Comparison of ENCODE assay signal across 12 mouse cellular contexts in genomic region chr3:144558274-144558673, GRCm38 (mm10). TPM values are rescaled to one million over a fixed set of nuclear protein-coding genes. Genes with fewer than 3 reads are reported as not detected.
DNase-seq lines count a peak whose midpoint lies in the region; ATAC-seq and TF ChIP-seq lines count a peak whose summit lies in the region.
"Had no signal": no experiment of that assay in that cellular context is flagged by ENCODE, and none has a peak within 500 bp of the region (broad histone marks: within the 10 kb centered on the region; RNA-seq: fewer than 3 reads in every experiment).

No protein-coding gene starts in this region.

- 58% methylated on average over 5 of the region's 5 CpGs for WGBS in heart, embryonic 12.5 days
- WGBS in lung, adult 2 months, result 44% methylated on average over 5 of the region's 5 CpGs
- WGBS in forebrain, embryonic 13.5 days, result 46% methylated on average over 5 of the region's 5 CpGs

- H3K4me1 ChIP-seq in heart, embryonic 12.5 days (replicated peaks), result peaks cover 39% of the 10 kb centered on the region
- peaks cover 14% of the 10 kb centered on the region for H3K4me1 ChIP-seq in lung, adult 2 months (ENCODE audit: control insufficient read depth, insufficient read depth, low read length)
- H3K4me1 ChIP-seq in forebrain, embryonic 13.5 days, result peaks cover 63% of the 10 kb centered on the region

- H3K36me3 ChIP-seq in heart, embryonic 12.5 days, result no peaks in the 10 kb centered on the region
- H3K36me3 ChIP-seq in forebrain, embryonic 13.5 days (ENCODE audit: poor library complexity, severe bottlenecking), result peaks cover 4% of the 10 kb centered on the region; the same call in 1 of the 2 replicates

- no peaks in the 10 kb centered on the region for H3K27me3 ChIP-seq in heart, embryonic 12.5 days (replicated peaks)
- H3K27me3 ChIP-seq in forebrain, embryonic 13.5 days, result no peaks in the 10 kb centered on the region

- H3K9ac ChIP-seq in heart, embryonic 12.5 days, result no peak overlapping the region
- 0 out of 2 replicates have a peak overlapping the region, but pooled peaks have one; percentile 41 for H3K9ac ChIP-seq in forebrain, embryonic 13.5 days
- H3K9ac ChIP-seq: lung, embryonic 14.5 days had no signal

- H3K9me3 ChIP-seq in heart, embryonic 12.5 days (replicated peaks), result no peaks in the 10 kb centered on the region
- no peaks in the 10 kb centered on the region for H3K9me3 ChIP-seq in forebrain, embryonic 13.5 days (replicated peaks)
- H3K9me3 ChIP-seq: hindbrain, embryonic 10.5 days had no signal

- H3K4me3 ChIP-seq in heart, embryonic 12.5 days, result no peak overlapping the region
- no peak overlapping the region for H3K4me3 ChIP-seq in lung, adult 2 months (replicated peaks; ENCODE audit: extremely low read depth, low read depth, low read length)
- H3K4me3 ChIP-seq in forebrain, embryonic 13.5 days, result no peak overlapping the region
- H3K4me3 ChIP-seq: hindbrain, embryonic 10.5 days had no signal

- TF ChIP-seq CTCF in lung, adult 2 months (IDR thresholded peaks at IDR 0.05; ENCODE audit: insufficient read depth, low read length), result no peak

- peak; percentile 10 to 36 for DNase-seq in heart, adult 18-20 months
- DNase-seq in lung, postnatal 36 days, result peak; percentile 30
- DNase-seq in lung, adult 2 months, result no peak
- DNase-seq in naive thymus-derived CD4-positive, alpha-beta T cell, adult 2 months (ENCODE audit: low read depth), result peak; percentile 18
- DNase-seq in embryo, embryonic 11 days, result no peak
- DNase-seq: layer of hippocampus, postnatal 36 days; lung, embryonic 14.5 days; retina, postnatal 1 day had no signal

- no peak for TF ChIP-seq POLR2A in lung, adult 2 months (IDR thresholded peaks at IDR 0.05; ENCODE audit: borderline replicate concordance, extremely low read depth, low read depth, low read length)

- ATAC-seq in heart, embryonic 12.5 days (ENCODE audit: insufficient number of reproducible peaks, low FRiP score), result no peak
- peak; percentile 28; the same call in 1 of the 2 replicates for ATAC-seq in forebrain, embryonic 13.5 days
- ATAC-seq in megakaryocyte, adult 5-6 weeks (ENCODE audit: poor library complexity, severe bottlenecking), result no peak

- no peak overlapping the region for H3K4me2 ChIP-seq in heart, embryonic 12.5 days
- H3K4me2 ChIP-seq in forebrain, embryonic 13.5 days, result peak overlapping the region; percentile 60
- H3K4me2 ChIP-seq: lung, embryonic 14.5 days had no signal

- no peak overlapping the region for H3K27ac ChIP-seq in heart, embryonic 12.5 days (ENCODE audit: poor library complexity, severe bottlenecking)
- H3K27ac ChIP-seq in forebrain, embryonic 13.5 days, result peak overlapping the region; percentile 48
- H3K27ac ChIP-seq: hindbrain, embryonic 10.5 days had no signal

RNA-seq across cellular contexts. Expression of gene Hs2st1, which starts 11.7 kb away (rescaled TPM):
- 1 to 10 TPM; 7.6 to 8.4 TPM for total RNA-seq in heart, adult 18-20 months (2021)
- 11.6 and 11.7 TPM in 2 replicates for polyA plus RNA-seq in heart, embryonic 12.5 days (2016; fragmentation: Nextera tagmentation; extraction: Ambion mirVana)
- 26.2 and 28.4 TPM in 2 replicates for polyA plus RNA-seq in lung, adult 2 months (2012; rRNA removed)
- polyA plus RNA-seq in forebrain, embryonic 13.5 days (2015; fragmentation: Nextera tagmentation; extraction: Ambion mirVana), result 23.3 and 26.2 TPM in 2 replicates
- 9.0 and 10.5 TPM in 2 replicates for total RNA-seq in megakaryocyte, adult 5-6 weeks (2015)
- 9.8 and 10.9 TPM in 2 replicates for total RNA-seq in megakaryocyte, adult 5-6 weeks (2017)

RNA-seq across cellular contexts. Expression of gene Selenof, which starts 11.8 kb away (rescaled TPM):
- total RNA-seq in heart, adult 18-20 months (2021), result 100 to 1,000 TPM; 136 to 148 TPM
- 405 and 413 TPM in 2 replicates for polyA plus RNA-seq in heart, embryonic 12.5 days (2016; fragmentation: Nextera tagmentation; extraction: Ambion mirVana)
- polyA plus RNA-seq in lung, adult 2 months (2012; rRNA removed), result 228 and 245 TPM in 2 replicates
- 560 and 579 TPM in 2 replicates for polyA plus RNA-seq in forebrain, embryonic 13.5 days (2015; fragmentation: Nextera tagmentation; extraction: Ambion mirVana)
- 348 and 402 TPM in 2 replicates for total RNA-seq in megakaryocyte, adult 5-6 weeks (2015)
- total RNA-seq in megakaryocyte, adult 5-6 weeks (2017), result 537 and 557 TPM in 2 replicates

Comparison
In these comparisons a context has a peak if more than half of its experiments do, and no peak if none do; other contexts are left out.
1. DNase-seq: peak in heart, adult 18-20 months (2 of 2), lung, postnatal 36 days (single experiment) and naive thymus-derived CD4-positive, alpha-beta T cell, adult 2 months (single experiment); none in lung, adult 2 months (single experiment) and embryo, embryonic 11 days (single experiment).